Mouse (Mus musculus): ENCODE data around the gene Mast4. TPM values are rescaled to one million over a fixed set of nuclear protein-coding genes. Genes with fewer than 3 reads are reported as not detected.

The Mast4 gene
- polyA plus RNA-seq, 1 experiment: 3.7 TPM

DNA sequence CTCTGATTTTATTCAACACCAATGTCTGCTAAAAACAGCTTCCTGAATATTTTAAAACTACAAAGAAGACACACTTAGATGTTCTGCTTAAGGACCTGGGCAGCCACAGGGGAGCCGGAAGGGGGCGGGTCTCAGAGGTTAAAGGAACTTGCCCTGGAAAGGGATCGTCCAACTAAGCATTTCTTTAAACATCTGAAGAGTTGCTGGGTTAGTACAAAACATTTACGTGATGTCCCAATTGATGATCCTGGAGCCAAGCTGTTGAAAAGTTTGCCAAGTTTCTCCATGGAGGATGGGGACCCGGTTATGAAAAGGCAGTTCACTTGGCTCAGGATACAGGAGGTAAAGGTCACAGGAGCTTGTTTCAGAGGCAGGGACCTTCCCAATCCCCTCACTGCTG is 48.5 kb downstream of the Mast4 start:
- no peaks in the 10 kb centered on the region for H3K4me1 ChIP-seq (ENCODE audit: control insufficient read depth, insufficient read depth, insufficient read length, low read length)
- H3K27ac ChIP-seq (replicated peaks; ENCODE audit: low read depth, low read length): peak overlapping the region; percentile 64
- H3K4me3 ChIP-seq (ENCODE audit: insufficient read depth, low read depth, low read length): 0 out of 2 replicates have a peak overlapping the region, but pooled peaks have one; percentile 19

DNA sequence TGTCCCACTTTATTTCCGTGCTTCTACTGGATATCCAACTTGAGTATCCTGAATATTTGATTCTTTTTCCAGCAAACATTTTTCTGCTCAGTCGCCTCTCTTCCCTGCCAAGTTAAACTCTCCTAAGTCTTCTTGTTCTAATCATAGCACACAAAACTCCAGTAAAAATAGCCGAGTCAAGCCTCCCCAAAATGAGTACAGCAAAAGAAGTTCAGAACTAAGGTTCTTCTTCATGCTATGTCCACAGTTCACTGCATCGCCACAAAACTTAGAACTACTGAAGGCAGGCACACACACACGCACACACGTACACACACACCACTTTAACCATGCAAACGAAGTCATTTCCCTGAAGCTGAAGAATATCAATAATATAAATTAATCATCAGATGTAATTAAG is 49.3 kb downstream of the Mast4 start:
- Histone ChIP-seq H3K4me1 (ENCODE audit: control insufficient read depth, insufficient read depth, insufficient read length, low read length) (no peaks in the 10 kb centered on the region), H3K4me3 (ENCODE audit: insufficient read depth, low read depth, low read length) (0 out of 2 replicates have a peak overlapping the region, but pooled peaks have one; percentile 1), H3K27ac (replicated peaks; ENCODE audit: low read depth, low read length) (peak overlapping the region; percentile 83)

DNA sequence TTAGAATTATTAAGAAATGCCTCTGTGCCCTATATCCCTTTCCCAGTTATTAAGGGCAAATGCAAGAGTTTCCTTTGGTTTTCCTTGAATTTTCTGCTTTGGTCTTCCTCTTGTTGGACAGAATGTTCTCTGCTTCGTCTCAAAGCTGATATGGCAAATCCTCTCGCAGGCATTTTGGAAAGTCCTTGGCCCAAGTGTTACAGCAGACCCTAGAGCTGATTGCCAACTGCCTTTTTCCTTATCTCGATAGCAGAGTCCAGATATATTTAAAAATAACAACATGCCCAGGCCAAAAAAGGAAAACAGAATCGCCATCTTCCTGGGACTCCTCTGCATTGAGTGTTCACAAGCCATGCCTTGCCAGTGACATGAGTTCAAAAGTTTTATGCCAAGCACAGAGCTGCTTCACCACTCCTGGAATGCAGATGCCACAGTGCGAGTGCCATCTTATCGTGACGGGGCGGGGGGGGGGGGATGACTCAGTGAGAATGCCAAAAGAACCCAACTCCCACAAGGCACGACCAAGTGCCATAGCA is 63.4 kb downstream of the Mast4 start:
- 0 out of 2 replicates have a peak overlapping the region, but pooled peaks have one; percentile 19 for H3K27ac ChIP-seq (replicated peaks; ENCODE audit: low read depth, low read length)
- no peaks in the 10 kb centered on the region for H3K4me1 ChIP-seq (ENCODE audit: control insufficient read depth, insufficient read depth, insufficient read length, low read length)
- no peak overlapping the region for H3K4me3 ChIP-seq (ENCODE audit: insufficient read depth, low read depth, low read length)

DNA sequence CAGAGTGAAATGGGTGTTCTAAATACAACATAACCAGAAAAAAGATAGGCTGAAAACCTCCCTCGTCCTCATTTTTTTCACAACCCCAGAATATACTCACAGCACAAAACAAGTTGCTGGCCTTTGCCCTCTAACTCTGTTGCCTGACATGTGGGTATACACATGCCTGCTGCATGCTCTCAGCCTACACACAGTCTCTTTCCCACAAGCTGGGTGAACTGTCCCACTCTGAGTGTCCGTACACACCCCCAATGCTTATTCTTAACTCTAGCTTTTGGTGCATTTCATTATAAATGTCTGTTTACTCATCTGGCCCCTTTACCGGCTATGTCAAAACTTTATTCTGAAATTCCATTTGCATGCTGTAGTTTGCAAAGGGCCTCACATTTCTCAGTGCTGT is 71.6 kb downstream of the Mast4 start:
- Histone ChIP-seq H3K27ac (replicated peaks; ENCODE audit: low read depth, low read length) (no peak overlapping the region), H3K4me1 (ENCODE audit: control insufficient read depth, insufficient read depth, insufficient read length, low read length) (peaks cover 6% of the 10 kb centered on the region)

DNA sequence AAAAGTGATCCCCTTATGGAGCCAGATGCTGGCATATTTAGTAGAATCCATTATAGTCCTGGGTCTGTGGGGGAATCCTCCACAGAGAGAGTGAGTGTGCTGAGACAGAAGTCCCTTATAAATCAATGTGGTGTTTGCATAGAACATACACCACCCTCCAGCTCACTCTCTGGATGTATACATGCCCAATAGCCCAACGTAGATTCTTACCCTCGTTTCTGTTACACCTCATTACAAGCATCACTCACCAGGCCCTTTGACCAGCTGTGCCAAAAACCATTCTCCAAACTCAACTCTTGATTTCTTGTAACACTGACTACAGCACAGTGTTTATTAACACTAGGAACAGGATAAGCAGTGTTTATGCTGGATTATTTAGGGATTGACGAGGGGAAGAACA is 72.2 kb downstream of the Mast4 start:
- Histone ChIP-seq H3K4me1 (ENCODE audit: control insufficient read depth, insufficient read depth, insufficient read length, low read length) (peaks cover 6% of the 10 kb centered on the region), H3K27ac (replicated peaks; ENCODE audit: low read depth, low read length) (no peak overlapping the region)

More for the DNA sequence above, 71.6 kb downstream of the Mast4 start:
- H3K4me3 ChIP-seq (ENCODE audit: insufficient read depth, low read depth, low read length): no peak overlapping the region

DNA sequence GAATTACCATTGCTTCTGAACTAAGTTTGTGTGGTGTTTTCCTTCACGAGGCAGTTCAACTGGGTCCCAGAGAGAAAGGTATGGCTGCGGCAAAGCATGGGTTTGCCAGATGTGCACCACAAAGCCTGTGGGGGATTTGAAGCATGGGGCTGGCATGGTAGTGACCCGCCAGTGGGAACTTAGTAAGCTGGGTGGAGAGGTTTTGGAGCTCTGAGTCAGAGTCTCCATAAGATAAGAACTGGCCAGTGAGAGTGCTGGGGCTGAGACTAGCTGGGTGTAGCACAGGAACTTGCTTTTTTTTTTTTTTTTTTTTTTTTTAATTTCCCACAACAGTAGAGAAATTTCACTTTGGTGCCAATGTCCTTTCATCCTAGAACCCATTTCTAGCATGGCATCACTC is 73.9 kb downstream of the Mast4 start:
- H3K27ac ChIP-seq (replicated peaks; ENCODE audit: low read depth, low read length): no peak overlapping the region
- H3K4me3 ChIP-seq (ENCODE audit: insufficient read depth, low read depth, low read length): no peak overlapping the region
- H3K4me1 ChIP-seq (ENCODE audit: control insufficient read depth, insufficient read depth, insufficient read length, low read length): peaks cover 6% of the 10 kb centered on the region

More for the DNA sequence above, 72.2 kb downstream of the Mast4 start:
- H3K4me3 ChIP-seq (ENCODE audit: insufficient read depth, low read depth, low read length): no peak overlapping the region

DNA sequence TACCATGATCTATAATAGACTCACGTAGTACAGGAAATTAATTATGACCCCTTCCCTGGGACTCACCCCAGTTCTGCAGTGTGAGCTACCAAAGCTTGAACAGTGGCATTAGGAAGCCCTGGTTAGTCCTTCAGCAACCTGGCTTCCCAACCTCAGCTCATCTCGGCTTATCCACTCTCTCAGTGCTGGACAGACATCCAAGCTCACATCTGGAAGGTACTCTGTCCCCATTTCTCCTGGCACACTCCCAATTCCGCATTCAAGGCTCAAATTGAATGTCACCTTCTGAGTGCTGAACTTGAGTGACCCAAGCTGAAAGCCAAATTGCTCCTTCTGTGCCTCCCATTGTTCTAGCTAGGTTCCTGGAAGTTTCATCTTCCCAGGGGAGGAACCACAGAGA is 76.2 kb downstream of the Mast4 start:
- Histone ChIP-seq H3K4me1 (ENCODE audit: control insufficient read depth, insufficient read depth, insufficient read length, low read length) (peaks cover 6% of the 10 kb centered on the region), H3K27ac (replicated peaks; ENCODE audit: low read depth, low read length) (no peak overlapping the region), H3K4me3 (ENCODE audit: insufficient read depth, low read depth, low read length) (no peak overlapping the region)

DNA sequence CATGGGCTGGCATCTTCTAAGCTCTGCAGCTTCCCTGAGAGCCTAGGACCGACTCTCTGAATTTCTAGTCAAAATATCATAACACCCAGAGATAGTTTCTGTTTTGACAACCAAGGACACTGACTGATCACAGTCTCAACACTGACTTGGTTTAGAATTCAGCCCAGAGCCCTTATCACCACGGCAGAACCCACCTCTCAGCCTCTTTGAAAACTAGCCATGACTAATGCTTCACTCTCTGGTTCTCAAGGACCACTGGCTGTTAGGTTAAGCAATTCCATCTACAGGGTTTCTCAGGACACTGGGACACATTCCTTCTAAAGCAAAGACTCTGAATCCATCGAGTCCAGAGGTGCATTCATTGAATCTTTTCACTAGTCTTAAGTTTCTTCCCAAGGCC is 79.4 kb downstream of the Mast4 start:
- Histone ChIP-seq H3K4me3 (ENCODE audit: insufficient read depth, low read depth, low read length) (no peak overlapping the region), H3K27ac (replicated peaks; ENCODE audit: low read depth, low read length) (no peak overlapping the region), H3K4me1 (ENCODE audit: control insufficient read depth, insufficient read depth, insufficient read length, low read length) (peaks cover 6% of the 10 kb centered on the region)

DNA sequence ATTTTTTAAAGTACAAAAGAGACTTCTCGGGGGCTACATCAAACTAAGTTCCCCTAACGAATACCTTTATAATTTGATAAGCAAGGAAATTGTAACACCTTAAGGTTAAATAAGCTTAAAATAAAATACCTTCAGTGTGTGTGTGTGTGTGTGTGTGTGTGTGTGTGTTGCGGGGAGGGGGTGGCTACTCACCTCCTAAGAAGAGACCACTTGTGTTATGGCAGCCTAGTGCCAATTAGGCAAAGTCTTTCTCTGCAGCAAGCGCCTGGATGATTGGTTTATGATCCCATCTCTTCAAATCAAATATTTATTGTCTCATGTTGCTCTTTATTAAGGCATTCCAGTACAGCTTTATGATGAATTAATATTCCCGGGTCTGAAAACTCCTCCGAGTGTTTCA is 81.2 kb downstream of the Mast4 start:
- Histone ChIP-seq H3K4me3 (ENCODE audit: insufficient read depth, low read depth, low read length) (no peak overlapping the region), H3K4me1 (ENCODE audit: control insufficient read depth, insufficient read depth, insufficient read length, low read length) (peaks cover under 1% of the 10 kb centered on the region; the same call in 1 of the 2 replicates), H3K27ac (replicated peaks; ENCODE audit: low read depth, low read length) (no peak overlapping the region)

DNA sequence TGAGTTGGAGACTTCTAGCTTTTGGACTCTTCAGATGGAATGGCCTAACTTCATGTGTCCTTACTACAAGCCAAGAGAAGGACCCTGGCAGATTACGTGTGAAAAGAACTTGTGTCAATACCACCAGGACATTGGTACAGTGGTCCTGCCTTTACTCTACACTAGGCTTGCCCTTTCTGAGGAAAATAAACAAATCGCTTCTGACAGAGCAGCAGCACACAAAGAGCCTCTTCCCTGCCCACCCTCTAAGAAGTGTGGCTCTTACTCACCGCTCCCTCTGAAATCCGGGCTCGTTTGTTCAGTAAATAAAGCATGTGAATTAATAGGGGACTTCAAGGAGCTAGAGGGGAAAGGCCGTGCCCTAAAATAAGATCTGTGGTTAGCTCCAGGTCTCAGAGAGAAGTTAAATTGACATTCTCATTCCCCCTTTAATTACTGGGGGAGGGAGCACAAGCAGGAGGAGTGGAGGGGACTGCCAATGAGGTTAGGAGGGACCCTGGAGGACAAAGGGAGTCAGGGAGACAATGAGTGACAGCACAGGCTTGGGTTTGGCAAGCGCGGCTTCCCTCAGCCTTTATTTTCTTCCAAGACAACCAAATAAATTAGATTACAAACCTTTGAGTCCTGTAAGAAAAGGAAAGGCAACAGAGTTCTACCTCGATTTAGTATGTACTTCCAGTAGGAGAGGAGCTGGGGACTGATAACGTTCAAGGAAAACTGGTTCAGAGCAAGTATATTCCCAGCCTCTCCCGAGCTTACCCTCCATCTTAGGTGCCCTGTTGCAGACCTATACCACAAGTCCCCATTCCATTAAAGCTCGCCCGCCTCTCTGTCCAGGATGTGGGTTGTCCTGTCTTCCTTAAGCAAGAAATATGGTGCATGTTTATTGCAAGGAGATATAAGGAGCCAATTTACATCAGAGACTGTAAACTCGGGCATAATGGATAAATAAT is 85.9 kb downstream of the Mast4 start:
- Histone ChIP-seq H3K27ac (replicated peaks; ENCODE audit: low read depth, low read length) (no peak overlapping the region), H3K4me3 (ENCODE audit: insufficient read depth, low read depth, low read length) (no peak overlapping the region), H3K4me1 (ENCODE audit: control insufficient read depth, insufficient read depth, insufficient read length, low read length) (no peaks in the 10 kb centered on the region)

DNA sequence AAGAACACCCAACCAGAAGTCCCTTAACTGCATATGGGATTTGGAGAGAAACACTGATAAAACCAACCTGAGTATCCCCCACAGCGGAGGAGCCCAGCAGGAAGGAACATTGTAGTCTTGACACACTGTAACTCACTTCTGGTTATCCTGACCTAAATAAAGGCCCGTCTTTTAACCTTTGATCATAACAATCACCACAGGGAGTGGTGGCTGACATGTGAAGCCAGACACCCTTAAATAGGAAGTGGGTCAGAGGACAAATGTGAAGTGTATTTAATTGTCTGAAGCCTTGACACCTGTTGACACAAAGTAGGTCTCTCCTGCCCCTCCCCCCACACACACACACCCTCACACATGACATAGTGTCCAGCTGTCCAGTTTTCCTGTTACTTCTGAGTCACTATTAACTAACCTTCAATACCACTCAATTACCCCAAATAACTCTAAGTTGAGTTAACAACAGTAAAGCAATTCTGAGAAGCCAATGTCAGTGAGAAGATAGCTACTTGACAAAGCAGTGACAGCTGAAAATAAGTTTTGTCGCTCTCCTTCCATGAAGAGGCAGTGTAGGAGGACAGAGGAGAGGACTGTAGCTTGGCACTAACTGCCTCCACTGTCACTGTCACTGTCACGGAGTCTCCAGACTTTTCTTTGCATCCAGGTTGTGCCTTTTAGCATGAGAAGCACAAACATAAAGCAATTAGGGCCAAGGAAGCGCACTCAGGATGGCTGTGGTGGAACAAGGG is 87.2 kb downstream of the Mast4 start:
- H3K4me1 ChIP-seq (ENCODE audit: control insufficient read depth, insufficient read depth, insufficient read length, low read length): no peaks in the 10 kb centered on the region
- no peak overlapping the region for H3K4me3 ChIP-seq (ENCODE audit: insufficient read depth, low read depth, low read length)
- no peak overlapping the region for H3K27ac ChIP-seq (replicated peaks; ENCODE audit: low read depth, low read length)

DNA sequence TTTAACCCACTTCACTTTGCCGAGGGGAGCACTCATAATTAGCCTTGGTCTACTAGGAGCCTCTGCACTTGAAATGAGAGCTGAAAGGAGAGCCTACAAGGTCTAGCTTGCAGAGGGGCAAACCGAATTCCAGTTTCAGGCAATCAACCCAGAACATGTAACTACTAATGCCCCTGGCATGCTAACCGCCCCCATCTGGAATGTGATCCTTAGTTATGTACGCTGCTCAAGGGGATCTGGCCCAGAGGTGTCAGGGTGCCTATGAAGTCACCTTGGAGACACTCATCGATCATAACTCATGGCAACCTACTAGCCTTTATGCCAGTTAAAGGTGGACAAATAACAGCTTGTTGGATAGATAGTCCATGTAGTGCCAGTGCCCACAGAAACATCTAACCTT is 88.9 kb downstream of the Mast4 start:
- H3K27ac ChIP-seq (replicated peaks; ENCODE audit: low read depth, low read length): no peak overlapping the region
- H3K4me1 ChIP-seq (ENCODE audit: control insufficient read depth, insufficient read depth, insufficient read length, low read length): no peaks in the 10 kb centered on the region
- H3K4me3 ChIP-seq (ENCODE audit: insufficient read depth, low read depth, low read length): no peak overlapping the region

DNA sequence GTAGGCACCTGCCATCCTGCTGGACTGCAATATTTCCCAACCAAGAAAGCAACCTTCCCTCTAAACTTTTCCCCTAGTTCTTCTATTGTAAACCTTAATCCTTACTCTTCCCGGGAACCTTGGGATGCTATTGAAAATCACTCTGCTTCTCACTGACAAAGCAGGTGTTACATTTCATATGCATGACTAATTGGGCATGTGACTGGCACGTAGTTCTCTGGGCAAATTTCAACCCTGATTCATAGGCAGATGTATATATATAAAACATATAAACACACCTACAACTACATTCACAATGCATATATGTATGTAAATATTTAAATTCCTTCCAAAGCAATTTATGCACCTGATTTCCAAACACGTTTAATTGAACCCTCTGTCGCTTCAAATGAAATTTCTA is 90.2 kb downstream of the Mast4 start:
- no peak overlapping the region for H3K4me3 ChIP-seq (ENCODE audit: insufficient read depth, low read depth, low read length)
- H3K4me1 ChIP-seq (ENCODE audit: control insufficient read depth, insufficient read depth, insufficient read length, low read length): no peaks in the 10 kb centered on the region
- no peak overlapping the region for H3K27ac ChIP-seq (replicated peaks; ENCODE audit: low read depth, low read length)

DNA sequence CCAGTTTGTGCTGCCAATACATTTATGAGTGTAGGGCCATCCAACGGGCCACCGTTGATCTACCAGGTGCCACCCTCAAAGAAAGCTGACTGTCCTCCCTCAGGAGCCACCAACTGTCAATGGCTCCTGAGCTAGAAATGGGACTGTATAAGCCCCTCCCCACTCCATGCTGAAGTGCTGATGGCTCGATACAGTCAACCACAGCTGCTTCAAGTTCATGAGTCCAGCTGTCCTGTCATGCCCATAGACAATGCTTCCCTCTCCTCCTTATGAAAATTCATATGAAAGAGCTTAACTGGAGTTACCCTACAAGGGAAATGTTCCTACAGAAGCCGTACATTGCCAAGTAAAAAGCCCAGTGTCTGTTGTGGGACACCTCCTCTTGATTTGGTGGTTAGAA is 93.2 kb downstream of the Mast4 start:
- no peak overlapping the region for H3K4me3 ChIP-seq (ENCODE audit: insufficient read depth, low read depth, low read length)
- H3K27ac ChIP-seq (replicated peaks; ENCODE audit: low read depth, low read length): no peak overlapping the region
- H3K4me1 ChIP-seq (ENCODE audit: control insufficient read depth, insufficient read depth, insufficient read length, low read length): no peaks in the 10 kb centered on the region

DNA sequence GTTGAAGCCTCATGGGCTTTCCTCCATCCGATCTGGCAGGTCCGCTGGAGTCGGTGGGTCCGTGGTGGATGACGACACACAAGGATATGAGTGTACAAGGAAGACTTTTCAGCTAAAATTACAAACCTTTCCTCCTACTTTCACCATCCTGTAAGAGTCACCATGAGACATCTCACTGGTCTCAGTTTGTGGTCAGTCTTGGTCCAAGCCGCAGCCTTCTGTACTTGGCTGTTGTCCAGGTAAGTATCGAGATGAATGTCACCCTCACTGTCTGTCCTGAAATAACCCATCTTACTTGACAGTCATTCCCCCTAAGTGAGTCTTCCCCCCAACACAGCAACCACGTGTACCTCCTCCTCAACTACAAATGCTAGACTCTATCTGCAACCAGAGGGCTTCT is 94.6 kb downstream of the Mast4 start:
- no peaks in the 10 kb centered on the region for H3K4me1 ChIP-seq (ENCODE audit: control insufficient read depth, insufficient read depth, insufficient read length, low read length)
- no peak overlapping the region for H3K4me3 ChIP-seq (ENCODE audit: insufficient read depth, low read depth, low read length)
- no peak overlapping the region for H3K27ac ChIP-seq (replicated peaks; ENCODE audit: low read depth, low read length)

All from brown adipose tissue, adult 24 weeks (tissue).